Mouse (Mus musculus) spleen, postnatal 14 days (tissue): ENCODE data around the gene Miga2.

Experiments used
- DNase-seq, 2 experiments: peaks; one replicate each; pipeline ENCODE4 v3.0.0; 2021 to 2022; ENCODE audit warnings: low spot score in 2 of 2

Gene Miga2

GRCm38 (mm10) chr2:30419112-30419511 lies 55.1 kb downstream of the Miga2 start:
- no peak for DNase-seq

GRCm38 (mm10) chr2:30421432-30421831 lies 57.4 kb downstream of the Miga2 start:
- DNase-seq, result no peak

GRCm38 (mm10) chr2:30429156-30429555 lies 65.1 kb downstream of the Miga2 start:
- DNase-seq, result no peak
